Mouse (Mus musculus) liver, embryonic 14.5 days (tissue): ENCODE data around the gene Alkbh3. TPM values are rescaled to one million over a fixed set of nuclear protein-coding genes. Genes with fewer than 3 reads are reported as not detected.
A peak's percentile ranks its signal among the peaks of the same experiment; 100 is the strongest.

Experiments
- ATAC-seq: fragments of 200-750 bp; cut with Nextera tagmentation; 2 replicates; pipeline ENCODE4 v1.8.0; 2017; ENCODE audit warnings: moderate number of reproducible peaks, mild to moderate bottlenecking, moderate library complexity; ENCODE audit not compliant: insufficient read depth
- DNase-seq, 3 experiments: peaks; one replicate each; pipeline ENCODE4 v3.0.0-alpha.2; 2012 to 2013; ENCODE audit warnings: low read depth in 3 of 3, low spot score in 3 of 3
- H3K27ac ChIP-seq: fragments of 300-500 bp; sonication (generic); 2 replicates; pipeline ENCODE4 v1.5.1; 2014; ENCODE audit warnings: moderate library complexity, mild to moderate bottlenecking, control low read depth, inconsistent platforms
- H3K27me3 ChIP-seq: fragments of 300-500 bp; sonication (generic); 2 replicates; pipeline ENCODE4 v1.6.1; 2014; ENCODE audit warnings: mild to moderate bottlenecking, low read length, moderate library complexity; ENCODE audit not compliant: control insufficient read depth, insufficient read depth
- H3K36me3 ChIP-seq: fragments of 300-500 bp; sonication (generic); replicated peaks from 2 replicates; pipeline ENCODE4 v1.6.1; 2014; ENCODE audit warnings: low read depth; ENCODE audit not compliant: control insufficient read depth, insufficient read depth
- H3K4me1 ChIP-seq, 2 experiments: fragments of 200-500 bp in 1 of 2; fragments of 300-500 bp in 1 of 2; sonication (generic) in 1 of 2; replicated peaks; 2 replicates each; pipeline ENCODE4 v1.6.1; 2012 to 2014; ENCODE audit warnings: antibody characterized with exemption in 1 of 2, inconsistent platforms in 1 of 2, low read length in 1 of 2; ENCODE audit not compliant: control insufficient read depth in 2 of 2, insufficient read depth in 2 of 2
- H3K4me2 ChIP-seq: fragments of 300-500 bp; sonication (generic); 2 replicates; pipeline ENCODE4 v1.6.1; 2014; ENCODE audit warnings: low read depth, mild to moderate bottlenecking, control low read depth, moderate library complexity
- H3K4me3 ChIP-seq, 2 experiments: fragments of 200-500 bp in 1 of 2; fragments of 300-500 bp in 1 of 2; sonication (generic) in 1 of 2; 2 replicates each; pipeline ENCODE4 v1.5.1; 2012 to 2014; ENCODE audit warnings: low read depth in 2 of 2, low read length in 2 of 2, mild to moderate bottlenecking in 2 of 2, control low read depth in 1 of 2, inconsistent platforms in 1 of 2, moderate library complexity in 1 of 2; ENCODE audit not compliant: insufficient read depth in 1 of 2
- H3K9ac ChIP-seq: fragments of 300-500 bp; sonication (generic); replicated peaks from 2 replicates; pipeline ENCODE4 v1.6.1; 2014; ENCODE audit warnings: mild to moderate bottlenecking, control low read depth, moderate library complexity
- H3K9me3 ChIP-seq: fragments of 300-500 bp; sonication (generic); 2 replicates; pipeline ENCODE4 v1.6.1; 2016; ENCODE audit warnings: low read length, mixed read lengths; ENCODE audit not compliant: control insufficient read depth
- CTCF ChIP-seq: IDR thresholded peaks from 2 replicates; pipeline ENCODE4 v1.5.1; 2016; ENCODE audit warnings: antibody characterized with exemption, low read depth, control low read depth
- EP300 ChIP-seq: IDR thresholded peaks from 2 replicates; pipeline ENCODE4 v1.6.1; 2016; ENCODE audit warnings: antibody characterized with exemption, low read depth
- WGBS: fragments of 180-500 bp; shearing (Covaris S2); extraction: QIAGEN DNeasy Blood & Tissue Kit; methylation state at CpG from one replicate; pipeline ENCODE4 v1.1.7; 2014; ENCODE audit not compliant: insufficient replicate concordance; 5-methylcytosine and 5-hydroxymethylcytosine counted together
- polyA plus RNA-seq, 2 experiments: library from polyadenylated mRNA; depleted of rRNA in 1 of 2; stranded (reverse) in 1 of 2; unstranded in 1 of 2; fragments of >200 nt; fragmentation: Nextera tagmentation in 1 of 2; extraction: Ambion mirVana in 1 of 2; gene quantifications; 2 replicates each; pipeline versions ENCODE4 v1.2.1 to v1.2.3; 2012 to 2014

Alkbh3 gene
- polyA plus RNA-seq, 2 experiments = 21.4 to 32.1 TPM

- peaks cover 4% of the 10 kb centered on the region for H3K36me3 ChIP-seq
- no peak overlapping the region for H3K4me2 ChIP-seq
- H3K27me3 ChIP-seq = no peaks in the 10 kb centered on the region
- TF ChIP-seq EP300 (no peak), CTCF (no peak)
- H3K9ac ChIP-seq = no peak overlapping the region
- DNase-seq = no peak
- H3K4me1 ChIP-seq = peaks cover 0 to 6% of the 10 kb centered on the region in 2 experiments; a peak in 1 of 4 replicates
- no peak overlapping the region for H3K27ac ChIP-seq
- no peak for ATAC-seq
- no peaks in the 10 kb centered on the region for H3K9me3 ChIP-seq
- no peak overlapping the region for H3K4me3 ChIP-seq
- WGBS = 75% methylated on average over 7 of the region's 7 CpGs
Measured at GRCm38 (mm10) chr2:93979249-93980120, 31.1 kb downstream of the Alkbh3 start.

GRCm38 (mm10) chr2:93976436-93977252 is 34.0 kb downstream of the Alkbh3 start:
- H3K4me2 ChIP-seq = peak overlapping the region; percentile 43
- no peaks in the 10 kb centered on the region for H3K9me3 ChIP-seq
- 4% methylated on average over 37 of the region's 37 CpGs for WGBS
- no peak overlapping the region for H3K9ac ChIP-seq
- peaks cover 0 to 6% of the 10 kb centered on the region in 2 experiments; a peak in 1 of 4 replicates for H3K4me1 ChIP-seq
- peak overlapping the region; percentile 3 to 15; a peak in 3 of 4 replicates for H3K4me3 ChIP-seq
- ATAC-seq = 0 out of 2 replicates have a peak, but pooled peaks have one; percentile 23
- no peaks in the 10 kb centered on the region for H3K27me3 ChIP-seq
- H3K36me3 ChIP-seq = peaks cover 4% of the 10 kb centered on the region
- peak in 1 of 3 experiments; percentile 3 for DNase-seq
- no peak overlapping the region for H3K27ac ChIP-seq
- TF ChIP-seq CTCF = peak; percentile 22; the same call in 1 of the 2 replicates
- no peak for TF ChIP-seq EP300

GRCm38 (mm10) chr2:93975526-93976435 is 34.8 kb downstream of the Alkbh3 start:
- Histone ChIP-seq H3K9ac (no peak overlapping the region), H3K4me1 (peaks cover 0 to 6% of the 10 kb centered on the region in 2 experiments; a peak in 1 of 4 replicates), H3K4me3 (peak overlapping the region in 1 of 2 experiments; percentile 3; a peak in 1 of 4 replicates), H3K4me2 (peak overlapping the region; percentile 43), H3K27ac (no peak overlapping the region), H3K9me3 (no peaks in the 10 kb centered on the region), H3K27me3 (no peaks in the 10 kb centered on the region), H3K36me3 (no peaks in the 10 kb centered on the region; the same call in 1 of the 2 replicates)
- no peak for DNase-seq
- no peak for ATAC-seq
- WGBS = 32% methylated on average over 21 of the region's 21 CpGs
- TF ChIP-seq EP300 = no peak
- TF ChIP-seq CTCF = no peak

GRCm38 (mm10) chr2:93975041-93975440 is 35.6 kb downstream of the Alkbh3 start:
- H3K9ac ChIP-seq = no peak overlapping the region
- H3K27ac ChIP-seq = no peak overlapping the region
- no peak overlapping the region for H3K4me3 ChIP-seq
- H3K4me2 ChIP-seq = no peak overlapping the region
- H3K4me1 ChIP-seq = peaks cover 0 to 6% of the 10 kb centered on the region in 2 experiments; a peak in 1 of 4 replicates
- TF ChIP-seq EP300 (no peak), CTCF (no peak)
- H3K9me3 ChIP-seq = no peaks in the 10 kb centered on the region
- DNase-seq (no peak), ATAC-seq (no peak)
- H3K36me3 ChIP-seq = no peaks in the 10 kb centered on the region
- WGBS = 50% methylated on average over 7 of the region's 7 CpGs
- no peaks in the 10 kb centered on the region for H3K27me3 ChIP-seq
